Mouse (Mus musculus): ENCODE results near the gene Tpi1. TPM values are rescaled to one million over a fixed set of nuclear protein-coding genes. Genes with fewer than 3 reads are reported as not detected.
"Not testable (repeated sequence)": the region's sequence is repeated elsewhere in the genome, so short reads cannot be mapped to it uniquely, and the experiment has no call there.

Tpi1 gene
- total and polyA plus RNA-seq, 2 experiments from 2014 or later = 338 to 354 TPM

DNA sequence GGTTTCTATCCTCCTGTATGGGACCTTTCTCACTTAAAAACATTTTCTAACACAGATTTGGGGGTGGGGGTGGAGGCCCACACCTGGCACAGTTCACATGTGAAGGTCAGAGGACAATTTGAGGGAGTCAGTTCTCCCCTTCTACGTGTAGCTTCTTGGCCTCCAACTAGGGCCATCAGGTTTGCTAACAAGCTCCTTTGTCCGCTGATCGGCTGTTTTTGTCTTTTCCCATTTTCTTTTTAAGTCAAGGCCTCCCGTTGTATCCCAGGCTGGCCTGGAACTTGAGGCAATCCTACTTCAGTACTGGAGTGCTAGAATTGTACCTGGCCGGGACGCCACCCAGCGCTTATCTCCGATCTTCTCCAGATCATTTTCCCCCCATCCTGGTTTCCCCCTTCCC, 17.6 kb upstream of the Tpi1 start:
- no peak overlapping the region for H3K4me2 ChIP-seq (ENCODE audit: low read depth)
- ATAC-seq (no peak), DNase-seq (no peak)
- 91% methylated on average over 8 of the region's 8 CpGs for WGBS
- H3K27me3 ChIP-seq (ENCODE audit: insufficient read depth, low read length) = no peaks in the 10 kb centered on the region
- TF ChIP-seq CTCF (IDR thresholded peaks at IDR 0.05; ENCODE audit: low read depth) = no peak
- H3K9ac ChIP-seq = no peak overlapping the region
- no peak overlapping the region for H3K4me3 ChIP-seq (ENCODE audit: low read depth, low read length)
- no peak overlapping the region for H3K27ac ChIP-seq (ENCODE audit: low read depth, low read length)
- H3K9me3 ChIP-seq (ENCODE audit: low read length) = no peaks in the 10 kb centered on the region
- no peaks in the 10 kb centered on the region; the same call in 1 of the 2 replicates for H3K36me3 ChIP-seq (ENCODE audit: insufficient read depth)
- 0 out of 2 replicates have a peak, but pooled peaks cover 4% of the 10 kb centered on the region for H3K4me1 ChIP-seq (ENCODE audit: insufficient read depth)

DNA sequence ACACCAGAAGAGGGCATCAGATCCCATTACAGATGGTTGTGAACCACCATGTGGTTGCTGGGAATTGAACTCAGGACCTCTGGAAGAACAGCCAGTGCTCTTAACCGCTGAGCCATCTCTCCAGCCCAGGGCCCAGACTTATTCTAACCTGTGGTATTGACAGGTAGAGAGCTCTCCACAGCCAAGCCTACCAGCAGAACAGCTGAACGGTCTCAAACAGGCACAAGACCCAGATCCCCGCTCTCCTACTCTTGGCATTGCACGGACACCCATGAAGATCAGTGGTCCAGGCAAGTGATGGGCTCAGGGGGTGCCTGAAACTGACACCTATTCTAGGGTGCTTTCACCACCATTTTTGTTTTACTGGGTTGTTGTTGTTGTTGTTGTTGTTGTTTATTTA, 17.1 kb upstream of the Tpi1 start:
- not testable (repeated sequence) for ATAC-seq; H3K9me3 ChIP-seq (ENCODE audit: low read length); H3K4me2 ChIP-seq (ENCODE audit: low read depth); H3K27ac ChIP-seq (ENCODE audit: low read depth, low read length); H3K4me1 ChIP-seq (ENCODE audit: insufficient read depth); DNase-seq; H3K4me3 ChIP-seq (ENCODE audit: low read depth, low read length); H3K27me3 ChIP-seq (ENCODE audit: insufficient read depth, low read length); H3K36me3 ChIP-seq (ENCODE audit: insufficient read depth); H3K9ac ChIP-seq
- 88% methylated on average over 4 of the region's 4 CpGs for WGBS

DNA sequence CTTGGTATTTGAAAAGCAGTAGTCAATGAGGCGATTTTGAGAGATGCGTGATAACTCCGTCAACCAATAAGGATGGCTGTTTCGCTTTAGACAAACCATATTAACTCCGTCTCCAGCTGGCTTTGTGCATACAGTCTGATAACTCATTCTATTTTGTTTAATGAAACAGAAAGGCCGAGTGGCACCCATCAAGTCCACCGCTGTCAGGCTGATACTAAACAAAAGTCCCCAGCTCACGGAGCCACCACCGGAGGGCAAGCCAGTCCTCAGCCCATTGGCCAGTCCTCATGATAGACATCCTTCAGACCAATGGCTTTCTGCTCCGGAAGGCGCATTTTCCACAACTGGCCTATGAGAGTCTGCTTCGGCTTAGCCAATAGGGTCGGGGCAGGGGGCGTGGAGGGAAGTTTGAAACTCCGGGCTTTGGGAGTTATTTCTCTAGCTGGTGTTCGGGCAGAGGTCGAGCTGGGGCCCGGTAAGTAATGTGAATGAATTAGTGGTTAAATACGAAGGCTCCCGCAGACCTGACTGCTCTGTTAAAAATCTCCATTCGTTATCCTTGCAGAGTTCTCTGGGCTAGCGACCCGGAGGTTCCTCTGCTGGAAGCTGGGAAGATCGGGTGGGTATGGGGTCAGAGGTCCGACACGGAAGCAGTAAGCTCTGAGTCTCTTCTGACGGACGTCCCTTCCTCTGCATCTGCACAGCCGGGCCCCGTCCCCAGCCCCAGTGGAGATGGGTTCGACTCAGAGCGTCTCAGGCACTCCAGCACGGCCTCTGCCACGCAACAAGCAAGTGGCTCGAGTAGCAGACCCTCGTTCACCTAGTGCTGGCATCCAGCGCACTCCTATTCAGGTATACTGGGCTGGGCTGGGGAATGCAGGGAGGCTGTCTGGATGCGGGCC, 16.0 kb upstream of the Tpi1 start:
- H3K4me1 ChIP-seq (ENCODE audit: insufficient read depth) = 0 out of 2 replicates have a peak, but pooled peaks cover 4% of the 10 kb centered on the region
- H3K9me3 ChIP-seq (ENCODE audit: low read length) = no peaks in the 10 kb centered on the region
- TF ChIP-seq CTCF (IDR thresholded peaks at IDR 0.05; ENCODE audit: low read depth) = peak; percentile 19
- DNase-seq (peak; percentile 96), ATAC-seq (peak; percentile 81)
- H3K9ac ChIP-seq = peak overlapping the region; percentile 37
- peak overlapping the region; percentile 59 for H3K4me2 ChIP-seq (ENCODE audit: low read depth)
- H3K27me3 ChIP-seq (ENCODE audit: insufficient read depth, low read length) = no peaks in the 10 kb centered on the region
- peak overlapping the region; percentile 74 for H3K27ac ChIP-seq (ENCODE audit: low read depth, low read length)
- H3K4me3 ChIP-seq (ENCODE audit: low read depth, low read length) = peak overlapping the region; percentile 55
- peaks cover 14% of the 10 kb centered on the region for H3K36me3 ChIP-seq (ENCODE audit: insufficient read depth)
- WGBS = under 1% methylated on average over 38 of the region's 38 CpGs

DNA sequence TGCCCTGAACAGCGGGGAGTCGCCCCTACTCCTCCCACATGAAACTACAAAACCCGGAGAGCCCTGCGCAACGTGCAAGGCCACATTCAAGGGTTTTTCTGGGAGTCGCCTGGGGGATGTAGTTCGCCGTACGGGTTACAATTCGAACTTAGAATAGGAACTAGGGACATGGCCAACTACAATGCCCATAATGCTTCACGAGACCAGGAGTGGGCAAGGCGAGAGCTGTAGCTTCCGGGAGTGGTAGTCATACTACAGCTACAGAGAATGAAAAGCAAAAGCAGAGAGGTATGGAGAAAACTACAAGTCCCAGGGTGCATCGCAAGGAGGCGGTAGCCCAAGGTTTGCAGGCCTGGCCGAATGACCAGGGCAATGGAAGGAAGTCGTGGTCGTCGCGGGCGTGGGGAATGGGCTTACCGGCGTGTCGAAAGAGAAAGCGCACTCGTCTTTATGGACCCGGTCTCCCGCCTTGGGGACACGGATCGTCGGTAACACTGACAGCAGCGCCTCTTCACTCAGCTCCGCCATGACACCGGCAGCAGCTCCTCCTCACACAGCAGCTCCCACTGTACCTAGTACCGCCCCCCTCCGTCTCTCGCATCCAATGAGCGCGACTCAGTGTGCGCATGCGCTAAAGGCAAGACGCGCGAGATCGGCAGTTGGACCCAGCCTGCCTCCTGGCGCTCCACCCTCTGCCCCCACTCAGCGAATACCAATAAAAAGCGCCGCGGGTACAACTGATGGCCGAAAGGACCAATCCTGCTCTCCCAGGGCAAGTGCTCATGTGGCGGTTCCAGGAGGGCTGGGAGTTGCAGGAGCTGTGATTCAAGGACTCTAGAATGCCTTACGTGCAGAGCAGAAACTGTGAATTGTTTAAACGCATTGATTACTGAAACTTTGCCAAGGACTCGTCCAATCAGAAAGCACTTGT, 15.0 kb upstream of the Tpi1 start, which contains the start of the genes Usp5 and Cdca3:
TSS of gene Usp5 (minus strand) at position 617 of the 931 bp plus-strand sequence.
TSS of gene Cdca3 (plus strand) at position 680 of the 931 bp plus-strand sequence.
- DNase-seq (peak; percentile 100), ATAC-seq (peak; percentile 93)
- Histone ChIP-seq H3K36me3 (ENCODE audit: insufficient read depth) (peaks cover 23% of the 10 kb centered on the region), H3K27me3 (ENCODE audit: insufficient read depth, low read length) (no peaks in the 10 kb centered on the region), H3K4me2 (ENCODE audit: low read depth) (peak within 1 kb of the TSS; percentile 83), H3K4me1 (ENCODE audit: insufficient read depth) (0 out of 2 replicates have a peak, but pooled peaks cover 4% of the 10 kb centered on the region), H3K27ac (ENCODE audit: low read depth, low read length) (peak within 1 kb of the TSS; percentile 76), H3K4me3 (ENCODE audit: low read depth, low read length) (peak within 1 kb of the TSS; percentile 55), H3K9ac (peak within 1 kb of the TSS; percentile 59), H3K9me3 (ENCODE audit: low read length) (no peaks in the 10 kb centered on the region)
- peak; percentile 52 for TF ChIP-seq CTCF (IDR thresholded peaks at IDR 0.05; ENCODE audit: low read depth)
- under 1% methylated on average over 54 of the region's 55 CpGs for whole genome bisulfite sequencing

DNA sequence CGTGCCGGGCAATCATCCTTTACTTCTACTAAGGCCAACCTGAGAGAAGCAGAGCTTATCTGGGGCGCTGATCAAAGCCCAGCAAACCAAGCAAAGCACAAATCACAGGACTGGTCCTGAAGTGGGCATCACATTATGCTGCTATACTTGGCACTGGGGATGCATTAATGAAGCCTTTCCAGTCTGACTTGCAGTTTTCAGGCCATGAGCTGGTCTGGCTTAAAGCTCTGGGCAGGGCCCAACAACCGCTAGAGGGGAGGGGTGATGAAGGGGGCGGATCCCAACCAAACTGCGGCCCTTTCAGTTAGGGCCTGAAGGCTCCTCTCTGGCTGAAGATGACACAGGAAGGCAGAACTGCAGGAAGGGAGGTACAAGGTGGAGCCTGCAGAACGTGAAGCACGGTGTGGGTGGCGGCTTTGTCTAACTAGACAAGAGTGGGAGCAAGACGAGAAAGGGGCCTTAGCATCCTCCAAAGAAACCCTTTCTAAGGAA, 14.1 kb upstream of the Tpi1 start:
- Histone ChIP-seq H3K9ac (peak overlapping the region; percentile 59), H3K4me1 (ENCODE audit: insufficient read depth) (0 out of 2 replicates have a peak, but pooled peaks cover 4% of the 10 kb centered on the region), H3K4me3 (ENCODE audit: low read depth, low read length) (peak overlapping the region; percentile 55), H3K9me3 (ENCODE audit: low read length) (no peaks in the 10 kb centered on the region), H3K36me3 (ENCODE audit: insufficient read depth) (peaks cover 33% of the 10 kb centered on the region), H3K27me3 (ENCODE audit: insufficient read depth, low read length) (no peaks in the 10 kb centered on the region), H3K27ac (ENCODE audit: low read depth, low read length) (peak overlapping the region; percentile 57), H3K4me2 (ENCODE audit: low read depth) (peak overlapping the region; percentile 83)
- TF ChIP-seq CTCF (IDR thresholded peaks at IDR 0.05; ENCODE audit: low read depth) = no peak
- DNase-seq (peak; percentile 16), ATAC-seq (no peak)
- WGBS = 18% methylated on average over 10 of the region's 10 CpGs

DNA sequence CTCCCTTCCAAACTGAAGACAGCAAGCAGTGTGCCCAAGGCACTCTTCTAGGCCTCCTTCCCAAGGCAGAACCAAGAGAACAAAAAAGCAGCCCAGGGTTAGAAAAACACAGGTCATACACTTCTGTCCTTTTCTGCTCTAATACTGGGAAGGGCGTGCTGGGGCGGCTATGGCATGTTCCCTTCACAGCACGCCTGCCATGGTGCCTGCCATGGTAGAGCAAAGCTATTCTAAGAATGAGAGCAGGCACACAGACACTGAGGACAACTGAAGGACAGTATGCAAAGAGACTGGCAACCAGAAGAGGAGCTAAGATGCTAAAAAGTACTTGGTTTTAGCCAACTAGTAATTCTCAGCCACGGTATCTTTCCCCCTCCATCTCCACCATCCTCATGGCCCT, 8.0 kb upstream of the Tpi1 start:
- Histone ChIP-seq H3K27ac (ENCODE audit: low read depth, low read length) (no peak overlapping the region), H3K4me3 (ENCODE audit: low read depth, low read length) (no peak overlapping the region), H3K36me3 (ENCODE audit: insufficient read depth) (peaks cover 92% of the 10 kb centered on the region), H3K9me3 (ENCODE audit: low read length) (no peaks in the 10 kb centered on the region), H3K27me3 (ENCODE audit: insufficient read depth, low read length) (no peaks in the 10 kb centered on the region), H3K4me2 (ENCODE audit: low read depth) (no peak overlapping the region), H3K4me1 (ENCODE audit: insufficient read depth) (no peaks in the 10 kb centered on the region), H3K9ac (no peak overlapping the region)
- no peak for DNase-seq
- WGBS = over 99% methylated on average over 4 of the region's 4 CpGs
- no peak for TF ChIP-seq CTCF (IDR thresholded peaks at IDR 0.05; ENCODE audit: low read depth)
- no peak for ATAC-seq

Measured in forebrain, postnatal 0 days (tissue).